Mouse (Mus musculus): ENCODE data around the gene Pex5l.

DNA sequence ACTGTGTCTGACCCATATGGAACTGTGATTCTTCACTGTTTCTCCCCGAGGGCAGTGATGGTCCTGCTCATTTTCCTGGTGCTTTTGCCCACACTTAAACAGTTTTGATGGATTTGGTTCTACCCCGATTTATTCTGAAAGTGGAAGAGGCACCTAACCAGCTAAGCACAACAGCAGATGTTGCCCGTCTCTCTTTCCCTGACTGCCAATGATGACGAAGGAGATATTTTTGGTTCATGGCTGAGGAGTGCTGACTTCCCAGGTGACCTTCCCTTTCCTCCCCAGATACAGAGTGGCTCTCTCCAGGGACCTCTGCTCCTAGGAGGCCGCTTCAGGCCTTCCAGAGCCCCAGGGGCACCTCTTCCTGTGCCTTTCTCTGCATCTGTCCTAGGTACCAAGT, 155.2 kb downstream of the Pex5l start:
- TF ChIP-seq CTCF (IDR thresholded peaks at IDR 0.05; ENCODE audit: extremely low read depth, insufficient read length, insufficient replicate concordance, low read depth, low read length): no peak
- no peak for TF ChIP-seq POLR2A (IDR thresholded peaks at IDR 0.05; ENCODE audit: low read depth, low read length)

Data from small intestine, adult 2 months (tissue).